Mouse (Mus musculus) intestine, postnatal 0 days (tissue): ENCODE data around the gene Pcx. TPM values are rescaled to one million over a fixed set of nuclear protein-coding genes. Genes with fewer than 3 reads are reported as not detected.

Experiments used
- ATAC-seq: fragments of 200-750 bp; cut with Nextera tagmentation; 2 replicates; pipeline ENCODE4 v1.8.0; 2017; ENCODE audit warnings: mild to moderate bottlenecking, moderate TSS enrichment, moderate library complexity
- H3K27ac ChIP-seq: fragments of 300-500 bp; sonication (generic); 2 replicates; pipeline ENCODE4 v1.5.1; 2014; ENCODE audit warnings: mild to moderate bottlenecking, low read depth, low read length, moderate library complexity
- H3K27me3 ChIP-seq: fragments of 300-500 bp; sonication (generic); replicated peaks from 2 replicates; pipeline ENCODE4 v1.6.1; 2014; ENCODE audit warnings: low read length, mixed read lengths; ENCODE audit not compliant: control insufficient read depth, insufficient read depth
- H3K36me3 ChIP-seq: fragments of 300-500 bp; sonication (generic); 2 replicates; pipeline ENCODE4 v1.6.1; 2014; ENCODE audit warnings: mild to moderate bottlenecking, moderate library complexity; ENCODE audit not compliant: control insufficient read depth, insufficient read depth
- H3K4me1 ChIP-seq: fragments of 300-500 bp; sonication (generic); replicated peaks from 2 replicates; pipeline ENCODE4 v1.6.1; 2014; ENCODE audit warnings: antibody characterized with exemption, low read length, mixed read lengths; ENCODE audit not compliant: control insufficient read depth, insufficient read depth
- H3K4me2 ChIP-seq: fragments of 300-500 bp; sonication (generic); replicated peaks from 2 replicates; pipeline ENCODE4 v1.6.1; 2014; ENCODE audit warnings: low read depth, mild to moderate bottlenecking, moderate library complexity
- H3K4me3 ChIP-seq: fragments of 300-500 bp; sonication (generic); 2 replicates; pipeline ENCODE4 v1.5.1; 2014; ENCODE audit warnings: low read depth, low read length
- H3K9ac ChIP-seq: fragments of 300-500 bp; sonication (generic); 2 replicates; pipeline ENCODE4 v1.6.1; 2014; ENCODE audit warnings: mild to moderate bottlenecking, low read depth, low read length
- H3K9me3 ChIP-seq: fragments of 300-500 bp; sonication (generic); 2 replicates; pipeline ENCODE4 v1.6.1; 2016; ENCODE audit warnings: mixed run types; ENCODE audit not compliant: control insufficient read depth
- CTCF ChIP-seq: sonication (generic); IDR thresholded peaks from 2 replicates; pipeline ENCODE4 v1.5.1; 2016; ENCODE audit warnings: low read depth, mild to moderate bottlenecking, control low read depth, antibody characterized with exemption, moderate library complexity
- WGBS: fragments of 180-500 bp; shearing (Covaris S2); extraction: QIAGEN DNeasy Blood & Tissue Kit; methylation state at CpG from one replicate; pipeline ENCODE4 v1.1.7; 2014; 5-methylcytosine and 5-hydroxymethylcytosine counted together
- polyA plus RNA-seq: library from polyadenylated mRNA; unstranded; fragments of >200 nt; fragmentation: Nextera tagmentation; extraction: Ambion mirVana; gene quantifications from 2 replicates; pipeline ENCODE4 v1.2.1, GENCODE M21; 2015

Gene Pcx
- polyA plus RNA-seq, 1 experiment from 2014 or later: 6.1 TPM

GRCm38 (mm10) chr19:4542081-4542480, 31.8 kb downstream of the Pcx start:
- Histone ChIP-seq H3K4me3 (no peak overlapping the region), H3K4me1 (no peaks in the 10 kb centered on the region), H3K9me3 (no peaks in the 10 kb centered on the region), H3K9ac (no peak overlapping the region), H3K27ac (no peak overlapping the region), H3K36me3 (no peaks in the 10 kb centered on the region), H3K4me2 (no peak overlapping the region), H3K27me3 (no peaks in the 10 kb centered on the region)
- TF ChIP-seq CTCF: no peak
- ATAC-seq: no peak

GRCm38 (mm10) chr19:4545091-4545490, 34.8 kb downstream of the Pcx start:
- no peaks in the 10 kb centered on the region for H3K36me3 ChIP-seq
- no peak for ATAC-seq
- no peaks in the 10 kb centered on the region for H3K4me1 ChIP-seq
- no peaks in the 10 kb centered on the region for H3K27me3 ChIP-seq
- no peak overlapping the region for H3K27ac ChIP-seq
- H3K9me3 ChIP-seq: no peaks in the 10 kb centered on the region
- 59% methylated on average over 4 of the region's 4 CpGs for WGBS
- H3K4me3 ChIP-seq: no peak overlapping the region
- H3K9ac ChIP-seq: no peak overlapping the region
- H3K4me2 ChIP-seq: no peak overlapping the region
- TF ChIP-seq CTCF: no peak

- no peaks in the 10 kb centered on the region for H3K36me3 ChIP-seq
- no peak overlapping the region for H3K27ac ChIP-seq
- TF ChIP-seq CTCF: no peak
- ATAC-seq: no peak
- H3K9ac ChIP-seq: no peak overlapping the region
- H3K4me2 ChIP-seq: no peak overlapping the region
- no peaks in the 10 kb centered on the region for H3K4me1 ChIP-seq
- H3K4me3 ChIP-seq: no peak overlapping the region
- no peaks in the 10 kb centered on the region for H3K27me3 ChIP-seq
- 81% methylated on average over 6 of the region's 6 CpGs for WGBS
- H3K9me3 ChIP-seq: no peaks in the 10 kb centered on the region
Observed at GRCm38 (mm10) chr19:4545841-4546240, 35.6 kb downstream of the Pcx start.

- Histone ChIP-seq H3K4me1 (no peaks in the 10 kb centered on the region), H3K27ac (no peak overlapping the region), H3K9me3 (no peaks in the 10 kb centered on the region), H3K9ac (no peak overlapping the region), H3K4me2 (no peak overlapping the region), H3K4me3 (no peak overlapping the region), H3K27me3 (no peaks in the 10 kb centered on the region), H3K36me3 (no peaks in the 10 kb centered on the region)
- TF ChIP-seq CTCF: no peak
- no peak for ATAC-seq
- 74% methylated on average over 6 of the region's 6 CpGs for WGBS
Observed at GRCm38 (mm10) chr19:4547801-4548200, 37.5 kb downstream of the Pcx start.

- no peaks in the 10 kb centered on the region for H3K9me3 ChIP-seq
- TF ChIP-seq CTCF: no peak
- H3K27ac ChIP-seq: no peak overlapping the region
- whole genome bisulfite sequencing: 78% methylated on average over 3 of the region's 3 CpGs
- no peaks in the 10 kb centered on the region for H3K36me3 ChIP-seq
- no peaks in the 10 kb centered on the region for H3K4me1 ChIP-seq
- no peak overlapping the region for H3K9ac ChIP-seq
- no peak for ATAC-seq
- no peak overlapping the region for H3K4me2 ChIP-seq
- no peak overlapping the region for H3K4me3 ChIP-seq
- no peaks in the 10 kb centered on the region for H3K27me3 ChIP-seq
Observed at GRCm38 (mm10) chr19:4548305-4548883, 38.1 kb downstream of the Pcx start.

GRCm38 (mm10) chr19:4554248-4554647, 44.0 kb downstream of the Pcx start:
- no peak overlapping the region for H3K9ac ChIP-seq
- no peaks in the 10 kb centered on the region for H3K9me3 ChIP-seq
- H3K4me3 ChIP-seq: no peak overlapping the region
- H3K36me3 ChIP-seq: no peaks in the 10 kb centered on the region
- no peak for TF ChIP-seq CTCF
- no peaks in the 10 kb centered on the region; the same call in 1 of the 2 replicates for H3K4me1 ChIP-seq
- no peaks in the 10 kb centered on the region for H3K27me3 ChIP-seq
- H3K4me2 ChIP-seq: no peak overlapping the region
- ATAC-seq: no peak
- H3K27ac ChIP-seq: no peak overlapping the region

GRCm38 (mm10) chr19:4555086-4555485, 44.8 kb downstream of the Pcx start:
- Histone ChIP-seq H3K27ac (no peak overlapping the region), H3K4me2 (no peak overlapping the region), H3K9ac (no peak overlapping the region), H3K9me3 (no peaks in the 10 kb centered on the region), H3K36me3 (no peaks in the 10 kb centered on the region), H3K4me1 (no peaks in the 10 kb centered on the region; the same call in 1 of the 2 replicates), H3K27me3 (no peaks in the 10 kb centered on the region), H3K4me3 (no peak overlapping the region)
- no peak for ATAC-seq
- TF ChIP-seq CTCF: no peak
- WGBS: 78% methylated on average over 7 of the region's 7 CpGs
